Mouse (Mus musculus) kidney, adult 8-10 months (tissue): Measurements from ENCODE around the gene Rab6a.

Experiments used
- DNase-seq, 2 experiments: peaks; one replicate each; pipeline ENCODE4 v3.0.0; 2022

The Rab6a gene

GRCm38 (mm10) chr7:100637657-100638056, 30.4 kb downstream of the Rab6a start:
- DNase-seq, result peak; percentile 11 to 35

- DNase-seq, result no peak
These were observed 35.2 kb downstream of the Rab6a start for GRCm38 (mm10) chr7:100642413-100642812.

GRCm38 (mm10) chr7:100645147-100645546, 37.9 kb downstream of the Rab6a start:
- DNase-seq, result peak; percentile 31 to 72

GRCm38 (mm10) chr7:100649095-100649494, 41.9 kb downstream of the Rab6a start:
- DNase-seq, result no peak

GRCm38 (mm10) chr7:100649826-100650225, 42.6 kb downstream of the Rab6a start:
- DNase-seq, result no peak

GRCm38 (mm10) chr7:100650421-100650820, 43.2 kb downstream of the Rab6a start:
- no peak for DNase-seq

GRCm38 (mm10) chr7:100651011-100651410, 43.8 kb downstream of the Rab6a start:
- no peak for DNase-seq

- DNase-seq, result no peak
These were observed 46.5 kb downstream of the Rab6a start for GRCm38 (mm10) chr7:100653480-100654266.

- DNase-seq, result no peak
These were observed 47.2 kb downstream of the Rab6a start for GRCm38 (mm10) chr7:100654441-100654840.

GRCm38 (mm10) chr7:100656739-100657138, 49.5 kb downstream of the Rab6a start:
- DNase-seq, result no peak

- DNase-seq, result peak; percentile 43 to 57
These were observed 50.9 kb downstream of the Rab6a start for GRCm38 (mm10) chr7:100658093-100658578.

- no peak for DNase-seq
These were observed 54.1 kb downstream of the Rab6a start for GRCm38 (mm10) chr7:100661264-100661663.

GRCm38 (mm10) chr7:100662231-100662630, 55.0 kb downstream of the Rab6a start, which contains the start of gene Plekhb1:
Plekhb1 (minus strand) TSS chr7:100662414.
- no peak for DNase-seq

- DNase-seq, result peak; percentile 91 to 96
These were observed 56.0 kb downstream of the Rab6a start for GRCm38 (mm10) chr7:100663190-100663589.

GRCm38 (mm10) chr7:100663729-100664304, 56.6 kb downstream of the Rab6a start:
- no peak for DNase-seq

- DNase-seq, result no peak
These were observed 63.4 kb downstream of the Rab6a start for GRCm38 (mm10) chr7:100670646-100671045.

- DNase-seq, result no peak
These were observed 66.2 kb downstream of the Rab6a start for GRCm38 (mm10) chr7:100673452-100673851.

- DNase-seq, result no peak
These were observed 67.7 kb downstream of the Rab6a start for GRCm38 (mm10) chr7:100674941-100675340.

GRCm38 (mm10) chr7:100678052-100678451, 70.8 kb downstream of the Rab6a start:
- no peak for DNase-seq

- no peak for DNase-seq
These were observed 72.0 kb downstream of the Rab6a start for GRCm38 (mm10) chr7:100678948-100679880.

GRCm38 (mm10) chr7:100681132-100681531, 73.9 kb downstream of the Rab6a start:
- DNase-seq, result no peak

GRCm38 (mm10) chr7:100683241-100683640, 76.0 kb downstream of the Rab6a start:
- DNase-seq, result no peak

- DNase-seq, result no peak
These were observed 76.9 kb downstream of the Rab6a start for GRCm38 (mm10) chr7:100684081-100684480.
